Mouse (Mus musculus): ENCODE measurements around the gene Tmed5. TPM values are rescaled to one million over a fixed set of nuclear protein-coding genes. Genes with fewer than 3 reads are reported as not detected.
A peak's percentile ranks its signal among the peaks of the same experiment; 100 is the strongest.

Tmed5 gene
- total and polyA plus RNA-seq, 3 experiments, result 40.5 to 181 (median 63.1) TPM

- TF ChIP-seq MXI1 (IDR thresholded peaks at IDR 0.05; ENCODE audit: low read depth, low read length) (peak; percentile 48; the same call in 1 of the 2 replicates), RCOR1 (IDR thresholded peaks at IDR 0.05; ENCODE audit: low read depth, low read length) (no peak), CHD2 (IDR thresholded peaks at IDR 0.05; ENCODE audit: low read length) (no peak), POLR2AphosphoS5 (IDR thresholded peaks at IDR 0.05; ENCODE audit: borderline replicate concordance, low read depth, low read length) (no peak), UBTF (IDR thresholded peaks at IDR 0.05; ENCODE audit: borderline replicate concordance, insufficient read depth, low read depth, low read length) (no peak), GATA1 (IDR thresholded peaks at IDR 0.05; ENCODE audit: low read depth, low read length) (peak; percentile 41; the same call in 1 of the 2 replicates), TCF12 (IDR thresholded peaks at IDR 0.05; ENCODE audit: low read depth, low read length) (no peak), POLR2AphosphoS2 (IDR thresholded peaks at IDR 0.05; ENCODE audit: low read length) (no peak), KAT2A (conservative IDR thresholded peaks at IDR 0.05; ENCODE audit: low read depth, low read length) (no peak)
These were observed 475 bp downstream of the Tmed5 start (continued) for GRCm38 (mm10) chr5:108131849-108132440.

DNA sequence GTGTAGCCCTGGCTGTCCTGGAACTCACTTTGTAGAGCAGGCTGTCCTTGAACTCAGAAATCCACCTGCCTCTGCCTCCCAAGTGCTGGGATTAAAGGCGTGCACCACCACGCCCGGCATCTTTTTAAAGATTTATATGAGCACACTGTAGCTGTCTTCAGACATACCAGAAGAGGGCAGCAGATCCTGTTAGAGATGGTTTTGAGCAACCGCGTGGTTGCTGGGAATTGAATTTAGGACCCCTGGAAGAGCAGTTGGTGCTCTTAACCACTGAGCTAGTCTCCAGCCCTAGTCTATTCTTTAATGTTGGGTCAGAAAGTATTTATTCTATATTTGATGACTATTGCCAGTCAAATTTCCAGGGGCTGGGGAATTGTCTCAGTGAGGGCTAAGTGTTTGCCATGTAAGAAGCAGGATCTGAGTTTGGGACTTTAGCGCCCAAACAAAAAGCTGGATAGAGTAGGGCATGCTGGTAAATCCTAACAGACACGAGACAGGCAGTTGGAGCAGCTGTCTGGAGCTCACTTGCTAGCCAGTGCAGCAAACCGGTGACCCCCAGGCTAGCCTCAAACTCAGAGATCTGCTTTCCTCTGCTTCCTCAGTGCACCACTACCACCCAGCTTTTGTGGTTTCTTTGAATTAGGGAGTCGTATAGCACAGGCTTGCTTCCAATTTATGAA is 12.1 kb downstream of the Tmed5 start:
- Histone ChIP-seq H3K4me1 (ENCODE audit: control insufficient read depth in 1 of 2, insufficient read depth in 2 of 2, low read length in 2 of 2) (no peaks in the 10 kb centered on the region), H3K9me3 (replicated peaks; ENCODE audit: insufficient read depth, low read length) (no peaks in the 10 kb centered on the region), H3K4me3 (ENCODE audit: control insufficient read depth in 1 of 2, insufficient read depth in 1 of 2, low read depth in 2 of 2, low read length in 2 of 2) (no peak overlapping the region), H3K36me3 (ENCODE audit: control insufficient read depth in 1 of 2, insufficient read depth in 2 of 2, low read length in 2 of 2) (peaks cover 0 to 9% of the 10 kb centered on the region in 2 experiments; a peak in 2 of 4 replicates), H3K27ac (ENCODE audit: control insufficient read depth, low read depth, low read length) (no peak overlapping the region), H3K27me3 (ENCODE audit: control insufficient read depth in 1 of 2, insufficient read depth in 2 of 2, low read length in 2 of 2) (no peaks in the 10 kb centered on the region), H3K79me2 (ENCODE audit: control insufficient read depth, insufficient read depth, low read length, poor library complexity) (no peaks in the 10 kb centered on the region), H3K9ac (ENCODE audit: control insufficient read depth, low read depth, low read length, poor library complexity, severe bottlenecking) (no peak overlapping the region)
- TF ChIP-seq SIN3A (IDR thresholded peaks at IDR 0.05; ENCODE audit: low read length) (no peak), MEF2A (IDR thresholded peaks at IDR 0.05; ENCODE audit: extremely low read depth, insufficient replicate concordance, low read depth, low read length, poor library complexity, severe bottlenecking) (no peak), EP300 (IDR thresholded peaks at IDR 0.05; ENCODE audit: low read depth in 1 of 2, low read length in 2 of 2) (no peak), HCFC1 (IDR thresholded peaks at IDR 0.05; ENCODE audit: low read depth, low read length) (no peak), ZKSCAN1 (IDR thresholded peaks at IDR 0.05; ENCODE audit: low read depth, low read length) (no peak), ZNF384 (IDR thresholded peaks at IDR 0.05; ENCODE audit: low read depth, low read length) (no peak), KAT2A (conservative IDR thresholded peaks at IDR 0.05; ENCODE audit: low read depth, low read length) (no peak), MYB (IDR thresholded peaks at IDR 0.05; ENCODE audit: low read depth, low read length) (no peak), CTCF (IDR thresholded peaks at IDR 0.05 in 2 of 3, conservative IDR thresholded peaks at IDR 0.05 in 1 of 3; ENCODE audit: control insufficient read depth in 1 of 3, insufficient read depth in 1 of 3, low read depth in 2 of 3, low read length in 3 of 3, poor library complexity in 1 of 3, severe bottlenecking in 1 of 3) (peak in 1 of 3 experiments; percentile 19; a peak in 2 of 6 replicates), RAD21 (IDR thresholded peaks at IDR 0.05; ENCODE audit: low read depth, low read length) (peak; percentile 13), MAZ (IDR thresholded peaks at IDR 0.05; ENCODE audit: low read depth, low read length) (no peak), TCF12 (IDR thresholded peaks at IDR 0.05; ENCODE audit: low read depth, low read length) (no peak), POLR2AphosphoS2 (IDR thresholded peaks at IDR 0.05; ENCODE audit: low read length) (no peak), RCOR1 (IDR thresholded peaks at IDR 0.05; ENCODE audit: low read depth, low read length) (no peak), ZC3H11A (IDR thresholded peaks at IDR 0.05; ENCODE audit: low read depth, low read length) (no peak)
- peak; percentile 49 for DNase-seq (ENCODE audit: low read depth, low spot score)
